Mouse (Mus musculus): ENCODE data around the gene Ndrg2.

DNA sequence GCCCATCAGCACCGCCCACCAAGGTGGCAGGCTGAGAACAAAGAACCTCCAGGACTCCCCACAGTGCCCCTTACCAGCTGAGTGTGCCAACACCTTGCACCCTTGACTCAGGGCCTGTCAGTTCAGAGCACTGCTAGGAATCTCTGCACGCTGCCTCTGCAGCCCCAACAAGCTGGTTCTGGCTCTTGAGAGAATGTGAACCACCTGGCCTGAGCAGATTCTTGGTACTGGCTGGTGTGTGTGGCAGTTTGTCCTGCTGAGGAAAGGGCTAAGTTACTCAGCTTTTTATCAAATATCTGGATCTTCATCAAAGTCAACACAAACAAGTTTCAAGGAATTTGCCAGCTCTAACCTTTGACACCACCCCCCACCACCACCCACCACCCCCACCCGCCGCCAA lies 9.5 kb upstream of the Ndrg2 start:
- TF ChIP-seq GATA1 (IDR thresholded peaks at IDR 0.05; ENCODE audit: borderline replicate concordance, low read length): no peak
- no peak for TF ChIP-seq FLI1 (IDR thresholded peaks at IDR 0.05; ENCODE audit: low read length)
